Mouse (Mus musculus) lung, adult 2 months (tissue): Measurements from ENCODE around the gene Cntnap1.

Experiments
- CTCF ChIP-seq: fragments of 200-500 bp; IDR thresholded peaks from 2 replicates; pipeline ENCODE4 v1.5.1; 2011; ENCODE audit warnings: mild to moderate bottlenecking, low read length, control low read depth; ENCODE audit not compliant: insufficient read depth
- POLR2A ChIP-seq: fragments of 200-500 bp; IDR thresholded peaks from 2 replicates; pipeline ENCODE4 v1.6.1; 2011; ENCODE audit warnings: low read depth, mild to moderate bottlenecking, control low read depth, low read length, borderline replicate concordance; ENCODE audit errors: extremely low read depth

DNA sequence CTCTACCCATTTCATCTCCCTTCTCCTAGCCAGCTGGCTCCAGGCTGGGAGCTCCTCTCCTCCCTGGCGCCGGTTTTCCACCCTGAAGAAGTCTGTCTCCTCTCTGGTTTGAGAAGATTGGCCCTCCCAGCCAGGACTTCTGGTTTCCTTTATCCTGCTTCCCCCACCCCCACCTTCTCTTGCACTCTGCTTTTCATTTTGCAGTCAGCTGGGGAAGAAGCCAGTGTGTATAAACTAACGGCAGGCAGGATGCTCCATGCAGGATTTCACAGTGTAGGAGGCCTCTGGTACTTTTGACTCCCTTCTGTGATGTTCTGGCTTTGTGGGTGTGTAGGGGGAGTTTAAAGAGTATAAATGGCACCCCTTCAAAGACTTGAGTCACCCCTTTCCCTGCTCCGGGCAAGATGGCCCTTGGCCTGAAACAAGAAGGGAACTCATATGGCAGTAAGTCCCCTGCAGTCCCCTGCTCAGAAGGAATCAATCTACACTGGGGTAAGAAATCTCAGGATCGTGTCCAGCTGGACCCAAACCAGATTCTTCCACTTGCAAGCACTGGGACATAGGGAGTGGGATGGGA lies 67.8 kb downstream of the Cntnap1 start:
- TF ChIP-seq POLR2A (no peak), CTCF (no peak)
